Mouse (Mus musculus): Measurements from ENCODE around the gene Gramd2.

Gene Gramd2

DNA sequence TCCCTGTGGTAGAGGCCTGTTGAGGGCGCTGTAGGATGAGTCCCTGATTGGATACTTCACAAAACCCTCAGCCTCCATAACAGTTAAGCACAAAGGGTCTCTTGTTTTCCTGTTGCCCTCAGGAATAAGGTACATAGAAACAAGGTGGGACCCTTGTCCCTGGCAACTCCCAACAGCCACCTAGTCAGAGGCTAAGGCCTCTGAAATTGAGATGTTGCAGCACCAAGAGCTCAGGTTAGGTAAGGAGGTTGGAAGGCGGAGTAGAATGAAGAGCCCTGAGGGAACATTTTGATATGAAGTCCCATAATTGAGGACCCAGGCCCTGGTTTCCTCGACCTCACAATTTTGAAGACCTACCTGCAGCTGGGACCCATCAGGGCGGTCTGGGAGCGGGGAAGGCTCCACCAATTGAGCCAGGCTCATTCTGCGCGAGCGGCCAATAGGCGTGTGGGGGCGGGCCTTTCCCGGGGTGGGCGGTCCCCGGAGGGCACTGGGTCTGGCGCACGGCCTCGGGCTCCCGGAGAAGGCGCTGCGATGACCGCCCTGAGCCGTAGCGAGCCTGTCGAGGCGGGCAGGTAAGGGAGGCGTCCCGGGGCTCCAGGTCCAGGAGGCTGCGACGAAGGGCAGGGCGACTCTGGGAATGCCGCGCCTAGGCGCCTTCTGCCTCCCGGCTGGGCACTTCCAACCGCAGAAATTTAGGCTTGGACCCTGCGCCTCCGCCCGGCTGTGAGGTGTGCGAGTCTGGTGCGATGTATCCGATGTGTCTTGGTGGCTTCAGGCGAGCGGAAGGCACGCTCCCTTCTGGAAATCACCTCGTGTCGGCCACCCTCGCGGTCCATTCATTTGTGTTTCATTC lies at the start of gene Gramd2:
Gene Gramd2, plus strand, starts transcription at position 467 of the 856 bp plus-strand sequence.
- peak; percentile 41 for DNase-seq (ENCODE audit: low read depth, low spot score)

DNA sequence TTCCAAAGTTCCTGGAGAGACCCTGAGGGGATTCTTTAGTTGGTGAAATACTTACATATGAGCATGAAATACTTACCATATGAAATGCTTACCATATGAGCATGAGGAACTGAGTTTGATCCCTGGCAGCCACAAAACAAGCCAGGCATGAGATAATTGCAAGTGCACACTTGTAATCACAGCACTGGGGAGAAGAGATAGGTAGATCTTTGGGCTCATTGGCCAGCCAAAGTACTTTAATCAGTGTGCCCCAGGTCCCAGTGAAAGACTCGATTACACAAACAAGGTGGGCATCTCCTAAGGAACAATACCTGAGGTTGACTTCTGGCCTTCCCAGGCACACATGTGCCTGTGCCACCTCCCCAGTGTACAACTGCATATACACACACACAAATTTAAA lies 41.6 kb upstream of the Gramd2 start:
- DNase-seq (ENCODE audit: low read depth, low spot score) = no peak

DNA sequence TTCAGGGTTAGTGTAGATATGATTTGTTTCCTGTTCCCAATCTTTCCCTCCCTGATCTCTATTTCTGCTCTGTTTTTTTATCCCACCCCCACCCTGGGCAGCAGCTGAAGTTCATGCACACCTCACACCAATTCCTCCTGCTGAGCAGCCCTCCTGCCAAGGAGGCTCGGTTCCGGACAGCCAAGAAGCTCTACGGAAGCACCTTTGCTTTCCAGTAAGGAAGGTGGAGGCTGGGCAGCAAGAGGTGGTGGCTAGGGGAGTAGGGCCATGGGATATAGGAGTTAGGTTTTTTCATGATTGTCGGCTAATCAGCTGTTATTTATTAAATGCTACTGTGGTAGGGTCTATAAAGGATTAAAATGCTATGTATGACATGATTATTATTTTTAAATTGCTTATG lies 40.0 kb upstream of the Gramd2 start:
- no peak for DNase-seq (ENCODE audit: low read depth, low spot score)

DNA sequence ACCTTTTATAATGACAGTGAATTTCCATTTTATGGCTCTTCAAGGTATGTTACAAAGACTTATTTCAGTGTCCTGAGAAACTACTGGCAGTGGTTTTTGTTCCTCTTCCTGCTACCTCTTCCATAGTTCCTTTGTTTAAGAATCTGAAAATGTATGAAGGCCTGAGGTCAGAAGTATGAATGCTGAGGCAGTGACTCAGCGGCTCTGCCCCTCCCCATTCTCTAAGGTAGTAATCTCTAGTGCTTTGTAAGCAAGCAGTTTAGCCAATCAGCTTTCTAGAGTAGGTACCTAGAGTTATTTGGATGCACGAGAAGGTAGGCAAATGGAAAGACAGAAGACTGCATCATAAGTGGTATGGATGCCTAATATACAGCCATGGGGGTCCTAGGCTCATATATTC lies 38.6 kb upstream of the Gramd2 start:
- no peak for DNase-seq (ENCODE audit: low read depth, low spot score)

DNA sequence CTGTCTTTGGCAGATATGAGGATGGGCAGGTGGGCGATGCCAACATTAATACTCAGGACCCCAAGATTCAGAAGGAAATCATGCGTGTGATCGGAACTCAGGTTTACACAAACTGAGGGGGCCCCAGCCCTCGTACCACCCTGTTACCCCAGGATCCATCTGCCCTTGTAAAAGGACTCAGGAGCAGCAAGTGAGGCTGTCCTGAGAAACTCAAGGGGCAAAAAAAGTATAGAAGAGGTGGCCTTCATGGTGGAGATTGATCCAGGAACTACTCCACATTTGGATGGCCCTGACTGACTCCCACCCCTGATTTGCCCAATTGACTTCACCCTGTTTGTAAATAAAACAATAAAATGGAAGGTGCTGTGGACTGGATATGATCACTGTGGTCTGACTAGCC lies 30.0 kb upstream of the Gramd2 start:
- no peak for DNase-seq (ENCODE audit: low read depth, low spot score)

DNA sequence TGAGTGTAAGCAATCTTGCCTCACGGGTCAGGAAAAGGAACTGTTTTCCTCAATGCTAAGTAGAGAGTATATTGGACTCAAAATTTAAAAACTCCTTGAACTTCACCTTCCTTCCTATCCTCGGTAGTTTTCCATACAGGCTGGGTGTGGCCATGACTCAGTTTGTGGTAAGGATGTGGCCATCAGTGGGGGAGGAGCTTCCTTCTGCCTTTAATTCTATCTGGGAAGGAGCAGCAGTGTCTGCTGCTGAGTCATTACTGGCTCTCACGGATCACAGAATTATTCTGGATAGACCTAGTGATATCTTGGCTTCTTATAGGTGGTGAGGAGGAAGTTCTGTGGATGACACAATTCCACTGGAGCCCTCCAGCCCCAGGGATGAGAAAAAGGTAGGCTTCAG lies 26.6 kb upstream of the Gramd2 start:
- peak; percentile 24 for DNase-seq (ENCODE audit: low read depth, low spot score)

DNA sequence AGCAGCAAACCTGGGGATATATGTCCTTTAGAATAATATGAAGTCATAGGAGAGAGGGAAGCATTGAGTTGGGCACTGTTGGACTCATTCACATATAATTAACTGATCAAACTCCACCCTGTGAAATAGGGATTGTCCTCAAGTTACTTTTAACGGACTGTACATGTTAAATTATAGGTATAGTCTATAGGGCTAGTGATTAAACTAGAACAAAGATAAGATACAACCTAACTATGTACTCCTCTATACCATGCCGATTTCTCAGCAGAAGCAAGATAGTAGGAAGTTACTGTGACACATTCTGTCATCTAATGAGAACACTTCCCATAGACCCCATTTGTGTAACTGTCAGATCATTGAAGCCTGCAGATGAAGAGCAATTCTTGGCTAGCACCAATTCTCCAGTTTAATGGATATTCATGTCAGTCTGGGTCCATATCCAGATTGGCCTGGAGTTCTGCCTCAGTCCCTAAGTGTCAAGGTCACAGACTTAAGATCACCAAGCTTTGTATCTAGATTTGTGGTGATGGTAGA lies 25.4 kb upstream of the Gramd2 start:
- no peak for DNase-seq (ENCODE audit: low read depth, low spot score)

DNA sequence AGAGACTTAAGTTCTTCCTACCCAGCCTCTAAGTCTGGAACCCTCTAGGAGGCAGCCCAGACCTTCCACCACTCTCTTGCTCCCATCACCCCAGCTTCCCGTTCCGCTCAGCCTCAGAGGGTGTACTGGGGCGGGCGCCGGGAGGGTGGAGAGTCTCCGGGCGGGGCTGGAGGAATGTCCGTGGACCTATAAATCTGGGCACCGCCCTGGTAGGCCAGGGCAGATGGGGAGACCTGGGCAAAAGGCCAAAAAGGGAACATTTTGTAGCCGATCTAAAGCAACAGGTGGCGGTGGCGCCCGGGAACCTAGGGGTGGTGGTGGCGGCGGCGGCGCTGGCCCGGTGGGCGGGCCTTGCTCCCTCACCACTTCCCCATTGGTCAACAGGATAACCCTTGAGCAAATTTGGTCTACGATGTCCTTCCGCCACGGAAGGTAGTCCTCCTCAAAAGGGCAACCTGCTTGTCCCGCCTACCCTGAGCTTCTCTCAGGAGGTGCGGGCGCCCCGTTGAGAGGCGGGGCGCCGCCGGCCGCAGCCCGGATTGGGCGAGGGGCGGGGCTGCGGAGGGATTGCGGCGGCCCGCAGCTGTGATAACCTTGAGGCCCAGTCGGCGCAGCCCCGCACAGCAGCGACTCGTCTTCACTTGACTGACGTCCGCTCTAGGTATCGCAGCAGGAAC lies 23.8 kb upstream of the Gramd2 start, which contains the start of gene Pkm:
Gene Pkm, plus strand, starts transcription at position 411 of the 677 bp plus-strand sequence.
- peak; percentile 100 for DNase-seq (ENCODE audit: low read depth, low spot score)

DNA sequence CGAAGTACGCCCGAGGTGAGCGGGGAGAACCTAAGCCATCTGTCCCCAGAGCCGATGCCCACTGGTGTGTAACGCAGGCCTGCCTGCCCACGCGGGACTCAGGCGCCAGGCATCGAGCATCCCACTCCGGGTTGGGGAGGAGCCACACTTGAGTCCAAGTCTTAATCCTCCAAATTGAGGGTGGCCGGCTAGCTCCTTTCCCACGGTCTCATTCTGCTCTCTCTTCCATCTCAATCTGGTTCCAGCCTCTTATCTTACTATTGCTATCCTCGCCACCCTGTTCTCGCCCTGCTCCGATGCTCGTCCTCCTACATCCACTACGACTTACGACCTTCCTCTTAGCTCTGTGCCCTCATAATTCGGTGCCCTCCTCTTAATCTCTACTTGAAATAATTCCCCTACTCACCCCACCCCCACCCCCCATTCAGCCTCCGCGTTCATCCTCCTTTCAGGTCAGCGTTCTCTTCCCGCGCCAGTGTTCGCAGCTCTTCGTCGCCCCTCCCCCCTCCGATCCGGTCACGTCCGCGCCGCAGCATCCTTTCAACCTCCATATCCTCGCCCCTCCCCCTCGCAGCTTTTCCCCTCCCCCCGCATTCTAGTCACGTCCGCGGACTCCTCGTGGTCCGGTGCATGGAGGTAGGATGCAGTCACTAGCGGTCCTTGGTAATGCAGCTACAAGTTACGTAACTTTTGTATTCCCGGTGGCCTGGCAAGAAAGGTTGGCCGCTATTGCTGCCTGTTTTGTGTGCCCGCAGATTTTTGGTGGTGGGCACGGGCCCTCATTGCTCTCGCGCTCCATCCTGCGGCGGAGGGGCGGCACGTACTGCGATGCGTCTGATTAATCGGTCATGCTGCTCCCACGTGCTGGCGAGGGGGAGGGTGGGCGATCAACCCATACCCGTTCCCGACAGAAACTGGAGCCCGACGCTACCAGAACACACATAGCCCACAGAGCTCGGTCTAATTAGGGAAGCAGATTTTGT lies 23.0 kb upstream of the Gramd2 start:
- DNase-seq (ENCODE audit: low read depth, low spot score) = peak; percentile 85

DNA sequence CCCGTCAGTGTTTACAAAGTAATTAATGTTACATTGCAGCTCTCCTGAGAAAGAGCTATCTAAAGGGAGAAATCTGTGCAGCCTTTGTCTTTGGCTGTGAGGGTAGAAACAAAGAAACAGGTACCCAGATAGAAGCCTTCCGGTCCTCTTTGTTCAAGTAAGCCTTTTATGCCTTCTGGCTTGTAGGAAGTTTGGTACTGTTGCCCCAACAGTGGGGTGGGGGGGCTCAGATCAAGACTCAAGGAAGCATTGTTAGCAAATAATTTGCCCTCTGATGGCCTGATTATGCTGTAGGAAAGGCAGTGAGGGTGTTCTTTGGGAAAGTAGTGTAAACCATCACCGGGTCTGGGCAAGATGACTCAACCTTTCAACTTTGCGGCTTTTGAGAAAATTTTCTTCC lies 21.8 kb upstream of the Gramd2 start:
- DNase-seq (ENCODE audit: low read depth, low spot score) = peak; percentile 44

DNA sequence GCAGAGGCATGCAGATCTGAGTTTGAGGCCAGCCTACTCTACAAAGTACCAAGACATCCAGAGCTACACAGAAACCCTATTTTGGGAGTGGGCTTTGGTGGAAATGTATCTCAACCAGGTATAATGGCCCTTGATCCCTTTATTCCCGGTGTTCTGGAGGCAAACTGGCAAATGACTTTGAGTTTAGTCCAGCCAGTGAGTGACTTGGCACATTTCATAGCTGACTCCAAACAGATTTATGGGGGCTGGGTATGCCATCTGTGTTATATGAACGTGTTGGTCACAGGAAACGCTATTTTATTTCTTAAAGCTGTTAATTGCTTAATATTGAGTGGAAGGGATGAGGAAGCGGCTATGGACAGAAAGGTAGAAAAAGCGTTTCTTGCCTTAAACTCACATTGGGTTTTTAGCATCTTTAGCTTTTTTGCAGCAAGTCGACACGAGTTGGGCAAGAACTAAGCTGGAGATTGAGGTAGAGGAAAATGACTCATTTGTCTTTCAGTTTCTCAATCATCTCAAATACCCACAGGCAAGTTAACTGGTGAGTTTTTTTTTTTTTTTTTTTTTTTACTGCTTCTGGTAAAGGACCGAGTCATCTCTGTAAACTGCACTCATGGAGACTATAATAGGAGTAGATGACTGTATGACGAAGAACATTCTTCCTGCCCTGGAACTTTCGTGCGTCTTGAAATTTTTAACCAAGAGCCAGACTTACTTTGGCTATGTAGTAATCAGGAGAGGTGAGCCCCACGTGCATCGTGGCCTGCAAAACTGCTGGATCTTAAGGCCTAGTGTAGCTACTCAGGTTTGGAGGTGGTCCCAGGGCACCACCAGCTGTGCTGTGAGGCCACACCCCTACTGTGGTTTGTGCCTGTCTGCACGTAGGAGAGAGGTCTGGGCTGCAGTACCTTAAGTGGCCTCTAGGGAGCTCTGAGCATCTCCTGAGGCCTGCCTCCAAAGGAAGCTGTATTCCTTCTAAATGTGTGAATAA lies 20.6 kb upstream of the Gramd2 start:
- peak; percentile 91 for DNase-seq (ENCODE audit: low read depth, low spot score)

DNA sequence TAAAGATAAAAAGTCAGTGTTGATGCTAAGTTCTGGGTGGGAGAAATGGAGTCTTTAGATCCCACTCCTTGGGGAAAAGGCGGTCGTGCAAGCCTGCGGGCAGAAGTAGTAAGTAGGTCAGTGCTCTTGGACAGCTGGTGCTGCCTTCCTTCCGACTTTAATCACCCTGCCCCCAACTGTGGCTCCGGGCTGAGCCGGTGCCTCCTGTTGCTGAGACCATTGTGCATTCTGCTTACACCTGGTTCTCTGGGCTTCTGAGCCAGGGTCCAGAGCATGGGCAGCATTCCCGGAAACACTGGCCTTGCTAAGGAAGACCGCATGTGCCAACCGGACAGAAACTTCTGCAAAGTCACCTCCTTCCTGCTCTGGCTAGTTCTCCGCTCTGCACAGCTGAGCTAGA lies 19.5 kb upstream of the Gramd2 start:
- DNase-seq (ENCODE audit: low read depth, low spot score) = no peak

DNA sequence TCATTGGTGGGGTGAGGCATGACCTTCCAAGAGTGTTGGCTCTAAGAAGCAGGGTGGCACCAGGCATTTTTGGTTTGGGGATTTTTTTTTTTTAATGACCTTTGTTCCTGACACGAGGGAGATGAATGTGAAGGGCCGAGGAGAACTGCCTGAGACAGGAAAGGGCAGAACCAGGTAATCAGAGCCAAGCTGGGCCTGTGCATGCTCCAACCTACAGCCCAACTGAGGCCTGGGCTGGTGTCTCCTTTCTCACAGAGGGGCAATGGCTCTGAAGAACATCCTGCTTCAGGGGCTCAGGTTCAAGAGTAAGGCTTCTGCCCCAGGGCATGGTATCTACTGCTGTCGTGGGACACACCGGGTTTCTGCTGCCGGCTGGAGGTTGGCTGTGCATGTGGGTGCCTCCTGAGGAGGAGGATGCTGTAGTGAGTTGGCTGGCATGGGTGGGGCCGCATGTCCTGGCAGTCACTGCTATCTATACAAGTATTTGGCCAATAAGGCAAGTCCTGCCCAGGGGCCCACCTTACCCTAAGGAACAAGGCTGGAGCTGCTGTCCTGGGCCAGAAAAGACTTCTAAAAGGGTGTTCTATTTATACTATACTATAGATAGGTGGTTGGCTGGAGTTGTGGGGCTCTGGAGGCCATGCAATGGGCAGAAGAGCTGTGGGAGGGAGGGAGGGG lies 18.5 kb upstream of the Gramd2 start:
- DNase-seq (ENCODE audit: low read depth, low spot score) = no peak

DNA sequence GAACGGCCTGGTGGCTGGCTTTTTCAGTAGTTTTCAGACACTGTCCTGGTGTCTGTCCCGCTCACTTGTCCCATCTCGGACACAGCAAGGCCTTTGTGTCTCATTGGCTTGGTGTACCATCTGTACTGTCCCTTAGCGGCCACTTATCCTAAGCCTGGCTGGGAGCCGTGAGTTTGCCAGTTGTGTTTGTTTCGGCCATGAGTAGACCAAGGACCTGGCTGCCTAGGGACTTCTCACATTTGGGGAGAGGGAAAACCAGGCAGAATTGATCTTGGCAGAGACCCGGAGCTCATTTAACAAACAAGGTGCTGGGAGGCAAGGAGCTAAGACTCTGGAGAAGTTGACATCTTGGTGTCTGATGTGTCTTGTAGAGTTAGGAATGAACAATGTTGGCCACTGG lies 16.7 kb upstream of the Gramd2 start:
- DNase-seq (ENCODE audit: low read depth, low spot score) = no peak

DNA sequence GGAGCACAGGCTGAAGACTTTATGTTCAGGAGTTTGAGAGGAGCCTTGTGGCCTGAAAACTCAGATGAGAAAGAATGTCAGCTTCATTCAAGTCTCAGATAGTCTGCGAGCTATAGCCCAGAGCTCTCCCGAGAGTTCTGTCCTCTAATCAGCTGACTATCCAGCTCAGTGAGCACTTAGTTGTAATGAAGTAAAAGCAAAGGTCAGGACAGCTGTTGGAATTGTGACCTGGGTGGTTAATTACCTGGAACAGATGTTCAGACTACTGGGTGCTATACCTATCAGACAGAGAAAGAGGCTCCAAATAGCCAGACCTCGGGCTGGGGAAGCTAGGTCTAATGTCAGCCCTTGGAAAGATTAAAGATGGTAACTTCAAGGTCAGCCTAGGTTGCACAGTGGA lies 16.0 kb upstream of the Gramd2 start:
- DNase-seq (ENCODE audit: low read depth, low spot score) = no peak

DNA sequence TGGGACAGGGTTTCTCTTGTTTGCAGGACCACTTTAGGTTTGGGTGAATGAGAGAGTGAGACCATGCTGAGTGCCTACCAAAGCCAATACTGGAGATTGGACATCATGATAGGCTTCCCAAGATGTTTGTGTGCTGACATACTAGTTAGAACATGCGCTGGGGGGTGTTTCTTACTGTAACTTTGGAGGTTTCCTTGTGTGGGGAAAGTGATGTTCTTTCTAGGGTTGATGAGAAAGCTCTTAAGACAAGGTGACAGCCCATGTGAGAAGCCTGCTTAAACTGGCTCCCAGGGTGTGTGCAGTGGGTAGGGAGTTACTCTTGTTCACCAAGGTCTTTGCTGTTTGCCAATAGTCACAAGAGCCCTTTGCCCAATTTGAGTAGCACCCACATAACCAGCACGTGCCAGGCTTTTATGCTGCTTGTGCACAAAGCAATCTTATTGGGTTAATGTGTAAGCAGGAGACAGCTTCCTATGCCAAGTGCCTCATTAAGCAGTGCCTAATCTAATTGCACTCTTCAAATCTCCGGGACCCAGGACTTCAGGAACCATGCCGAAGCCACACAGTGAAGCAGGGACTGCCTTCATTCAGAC lies 15.2 kb upstream of the Gramd2 start:
- no peak for DNase-seq (ENCODE audit: low read depth, low spot score)

DNA sequence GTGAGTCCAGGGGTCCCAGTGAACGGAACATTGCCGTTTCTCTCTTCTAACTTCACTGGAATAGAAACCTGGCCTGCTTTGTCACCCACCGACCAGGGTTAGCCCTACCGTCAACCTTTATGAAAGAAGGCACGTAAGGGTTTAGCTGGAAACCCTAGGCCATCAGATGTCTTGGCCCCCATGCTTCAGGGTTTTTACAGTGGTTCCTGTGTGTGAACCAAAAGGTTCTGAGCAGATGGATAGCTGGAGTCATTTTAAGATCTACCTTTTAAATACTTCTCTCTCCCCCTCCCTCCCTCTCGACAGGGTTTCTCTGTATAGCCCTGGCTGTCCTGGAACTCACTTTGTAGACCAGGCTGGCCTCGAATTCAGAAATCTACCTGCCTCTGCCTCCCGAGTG lies 13.9 kb upstream of the Gramd2 start:
- no peak for DNase-seq (ENCODE audit: low read depth, low spot score)

DNA sequence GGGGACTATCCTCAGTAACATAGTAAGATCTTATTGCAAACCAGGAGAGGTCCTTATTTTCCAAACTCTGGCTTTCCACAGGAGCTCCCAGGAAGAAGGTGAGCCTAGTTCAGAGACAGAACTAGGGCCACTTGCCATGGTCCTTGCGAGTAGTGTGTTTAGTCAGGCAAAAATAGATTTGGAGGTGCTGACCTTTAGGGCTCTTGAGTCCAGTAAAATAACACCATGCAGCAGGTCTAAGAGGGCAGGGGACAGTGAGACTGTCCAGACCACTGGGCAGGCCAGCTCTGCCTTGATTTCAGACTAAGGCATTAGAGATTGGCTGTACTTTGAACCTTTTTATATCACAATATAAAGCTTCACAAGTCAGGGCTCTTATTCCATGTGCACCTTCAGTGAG lies 13.1 kb upstream of the Gramd2 start:
- DNase-seq (ENCODE audit: low read depth, low spot score) = no peak

DNA sequence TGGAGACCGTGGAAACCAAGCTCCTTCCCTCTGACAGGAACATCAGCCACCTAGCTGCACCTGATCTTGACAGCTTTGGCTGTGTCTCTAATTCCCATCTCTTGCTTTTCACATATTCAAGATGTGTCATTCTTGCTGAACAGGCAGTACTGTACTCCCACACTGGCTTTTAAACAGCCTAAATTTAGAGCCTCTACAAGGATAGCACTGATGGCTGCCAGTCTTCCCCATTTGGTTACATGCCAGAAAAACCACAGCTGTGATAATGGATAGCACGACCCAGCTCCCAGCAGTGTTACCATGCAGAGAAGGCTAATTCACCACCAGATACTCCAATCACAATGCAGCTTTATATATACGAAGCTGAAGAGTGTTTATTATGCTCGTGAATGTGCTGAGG lies 12.7 kb upstream of the Gramd2 start:
- DNase-seq (ENCODE audit: low read depth, low spot score) = no peak

All from CD4-positive helper T cell, adult 2 months (primary cell).